Mouse (Mus musculus) olfactory bulb, adult 2 months (tissue): Measurements from ENCODE around the gene Pld1.

Source experiments
- CTCF ChIP-seq: fragments of 200-500 bp; IDR thresholded peaks from 2 replicates; pipeline ENCODE4 v1.5.1; 2012; ENCODE audit warnings: low read depth, mild to moderate bottlenecking, low read length, moderate library complexity; ENCODE audit not compliant: insufficient read depth
- POLR2A ChIP-seq: fragments of 200-500 bp; IDR thresholded peaks from 2 replicates; pipeline ENCODE4 v1.6.1; 2012; ENCODE audit warnings: mild to moderate bottlenecking, low read depth, low read length, moderate library complexity; ENCODE audit not compliant: insufficient read depth

DNA sequence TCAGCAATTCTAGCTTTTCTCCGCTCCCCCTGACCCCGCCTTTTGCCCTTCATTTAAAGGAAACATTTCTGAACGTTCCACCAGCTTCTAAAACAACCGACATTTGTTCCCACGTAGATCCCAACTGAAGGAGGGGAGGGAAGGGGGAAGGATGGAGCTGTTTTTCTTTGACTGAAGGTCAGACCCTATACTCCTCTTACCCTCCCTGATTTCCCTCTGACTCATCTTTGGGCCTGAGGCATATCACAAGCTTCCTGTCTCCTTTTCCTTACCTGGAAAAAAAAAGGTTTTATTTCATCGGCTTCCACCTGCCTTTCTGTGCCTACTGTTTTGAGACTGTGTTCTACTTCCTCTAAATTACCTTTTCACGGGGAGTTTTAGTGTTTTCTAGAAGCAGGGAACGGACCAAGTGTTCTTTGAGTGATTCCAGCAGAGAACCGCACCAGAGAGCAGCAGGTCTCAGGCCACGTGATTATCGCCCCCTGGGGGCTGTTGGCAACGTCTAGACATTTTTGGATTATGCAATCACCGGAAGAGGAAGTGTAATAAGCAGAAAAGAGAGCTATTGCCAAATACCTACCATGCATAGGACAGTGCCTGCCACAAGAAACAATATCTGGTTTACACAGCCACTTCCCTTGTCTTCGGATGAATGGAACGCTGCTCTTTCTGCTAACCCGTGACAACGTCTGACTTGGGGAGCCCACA lies 232.6 kb downstream of the Pld1 start:
- TF ChIP-seq CTCF (no peak), POLR2A (no peak)
